Mouse (Mus musculus) spleen, adult 2 months (tissue): ENCODE measurements around the gene Scn1a.

ENCODE experiments used
- CTCF ChIP-seq: fragments of 200-500 bp; IDR thresholded peaks from 2 replicates; pipeline ENCODE4 v1.5.1; 2011; ENCODE audit warnings: mild to moderate bottlenecking, inconsistent platforms; ENCODE audit not compliant: insufficient read depth, insufficient read length, insufficient replicate concordance; ENCODE audit errors: extremely low read depth
- POLR2A ChIP-seq: fragments of 200-500 bp; IDR thresholded peaks from 2 replicates; pipeline ENCODE4 v1.6.1; 2011; ENCODE audit warnings: low read depth, low read length, inconsistent platforms

DNA sequence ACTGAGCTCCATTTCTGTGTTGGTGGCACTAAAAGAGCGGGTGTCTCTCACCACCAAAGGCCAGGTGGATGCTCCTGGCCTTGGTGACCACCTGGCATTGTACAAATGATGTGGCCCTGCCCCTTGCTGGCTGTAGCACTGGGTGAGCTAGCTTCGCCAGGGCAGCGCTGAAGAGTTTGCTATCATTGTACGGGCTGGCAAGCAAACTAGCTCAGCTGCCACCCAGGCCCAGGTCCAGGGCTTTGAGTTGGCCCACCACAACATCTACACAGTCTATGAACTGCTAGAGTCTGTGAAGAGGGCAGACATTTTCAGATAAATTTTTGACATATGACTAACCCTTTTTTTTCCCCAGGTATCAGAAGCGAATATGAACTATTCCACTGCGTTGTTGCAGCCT is 23.3 kb upstream of the Scn1a start:
- no peak for TF ChIP-seq CTCF
- TF ChIP-seq POLR2A, result no peak
